Mouse (Mus musculus) thymus, adult 2 months (tissue): ENCODE measurements at regions not wholly inside any gene's neighbourhood (a gene's known extent, or its start where the extent isn't known, plus 50 kb on each side); places are given as distances from the start of the nearest gene placed in this dataset.
A peak's percentile ranks its signal among the peaks of the same experiment; 100 is the strongest.

Experiments
- DNase-seq: peaks from one replicate; pipeline ENCODE4 v3.0.0; 2021
- H3K27ac ChIP-seq: fragments of 200-500 bp; 2 replicates; pipeline ENCODE4 v1.5.1; 2012; ENCODE audit warnings: low read length, control low read depth; ENCODE audit not compliant: control insufficient read depth, insufficient read depth
- H3K27me3 ChIP-seq: fragments of 200-500 bp; 2 replicates; pipeline ENCODE4 v1.6.1; 2012; ENCODE audit warnings: mild to moderate bottlenecking, low read length, moderate library complexity, mixed read lengths; ENCODE audit not compliant: control insufficient read depth, insufficient read depth
- H3K36me3 ChIP-seq: fragments of 200-500 bp; 2 replicates; pipeline ENCODE4 v1.6.1; 2012; ENCODE audit warnings: mild to moderate bottlenecking, low read length, moderate library complexity; ENCODE audit not compliant: control insufficient read depth, insufficient read depth
- H3K4me1 ChIP-seq: fragments of 200-500 bp; replicated peaks from 2 replicates; pipeline ENCODE4 v1.6.1; 2012; ENCODE audit warnings: low read length; ENCODE audit not compliant: control insufficient read depth, insufficient read depth
- H3K4me3 ChIP-seq: fragments of 200-500 bp; 2 replicates; pipeline ENCODE4 v1.5.1; 2012; ENCODE audit warnings: mild to moderate bottlenecking, low read length, control low read depth, moderate library complexity; ENCODE audit not compliant: control insufficient read depth, insufficient read depth
- CTCF ChIP-seq: fragments of 200-500 bp; IDR thresholded peaks from 2 replicates; pipeline ENCODE4 v1.5.1; 2012; ENCODE audit warnings: mild to moderate bottlenecking, control low read depth, low read length, moderate library complexity, borderline replicate concordance; ENCODE audit not compliant: control insufficient read depth, poor library complexity, insufficient read depth; ENCODE audit errors: extremely low read depth
- POLR2A ChIP-seq: fragments of 200-500 bp; IDR thresholded peaks from 2 replicates; pipeline ENCODE4 v1.6.1; 2012; ENCODE audit warnings: mild to moderate bottlenecking, low read length, control low read depth, moderate library complexity; ENCODE audit not compliant: control insufficient read depth, poor library complexity, insufficient read depth; ENCODE audit errors: extremely low read depth
- WGBS: fragments of 180-500 bp; shearing (Covaris S2); methylation state at CpG from one replicate; pipeline ENCODE4 v1.1.7; 2018; 5-methylcytosine and 5-hydroxymethylcytosine counted together

- no peaks in the 10 kb centered on the region for H3K36me3 ChIP-seq
- no peak for TF ChIP-seq CTCF
- no peak for TF ChIP-seq POLR2A
- no peaks in the 10 kb centered on the region for H3K27me3 ChIP-seq
- H3K27ac ChIP-seq: no peak overlapping the region
- no peak overlapping the region for H3K4me3 ChIP-seq
- peak; percentile 3 for DNase-seq
- no peaks in the 10 kb centered on the region for H3K4me1 ChIP-seq
- WGBS: 67% methylated on average over 4 of the region's 4 CpGs
Observed at GRCm38 (mm10) chr5:119739386-119739785, 68.9 kb downstream of the Tbx3 start.

DNA sequence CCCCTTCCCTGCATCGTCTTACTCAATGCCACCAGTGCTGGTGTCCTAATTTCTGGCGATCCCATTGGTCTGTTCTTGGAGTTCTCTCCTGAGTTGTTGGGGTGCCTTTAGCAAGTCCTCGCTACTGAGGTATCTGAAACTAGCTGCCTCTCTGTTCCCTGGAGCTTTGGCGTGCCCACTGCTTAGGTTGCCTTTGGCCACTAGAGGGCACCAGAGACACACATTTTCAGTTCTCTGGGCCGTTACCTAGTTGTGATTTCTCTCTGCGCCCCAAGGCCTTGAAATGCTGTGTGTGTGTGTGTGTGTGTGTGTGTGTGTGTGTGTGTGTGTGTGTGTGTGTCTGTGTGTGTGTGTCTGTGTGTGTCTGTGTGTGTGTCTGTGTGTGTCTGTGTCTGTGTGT is 70.6 kb downstream of the Tbx3 start:
- no peak overlapping the region for H3K4me3 ChIP-seq
- H3K4me1 ChIP-seq: no peaks in the 10 kb centered on the region
- no peak overlapping the region for H3K27ac ChIP-seq
- WGBS: 7% methylated on average over 6 of the region's 6 CpGs
- H3K36me3 ChIP-seq: no peaks in the 10 kb centered on the region
- H3K27me3 ChIP-seq: no peaks in the 10 kb centered on the region
- TF ChIP-seq POLR2A (no peak), CTCF (peak; percentile 57; the same call in 1 of the 2 replicates)
- DNase-seq: peak; percentile 28

DNA sequence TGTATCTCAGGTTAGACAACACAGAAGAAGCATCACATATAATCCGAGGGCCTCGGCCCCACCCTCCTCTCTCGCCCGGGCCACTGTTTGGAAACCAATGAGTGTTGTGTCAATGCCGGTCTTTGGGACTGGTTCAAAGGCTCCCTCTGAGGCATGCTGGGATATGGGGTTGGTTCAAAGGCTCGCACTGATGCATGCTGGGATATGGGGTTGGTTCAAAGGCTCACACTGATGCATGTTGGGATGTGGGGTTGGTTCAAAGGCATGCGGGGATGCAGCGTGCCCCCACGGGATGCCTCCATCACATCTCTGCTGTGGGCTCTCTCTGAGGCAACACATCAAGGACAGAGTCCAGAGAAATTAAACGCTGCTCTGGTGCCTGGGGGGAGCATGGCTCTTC is 73.3 kb downstream of the Tbx3 start:
- DNase-seq: no peak
- Histone ChIP-seq H3K27ac (no peak overlapping the region), H3K36me3 (no peaks in the 10 kb centered on the region), H3K4me1 (no peaks in the 10 kb centered on the region), H3K4me3 (no peak overlapping the region), H3K27me3 (no peaks in the 10 kb centered on the region)
- WGBS: 90% methylated on average over 10 of the region's 10 CpGs
- TF ChIP-seq POLR2A (no peak), CTCF (no peak)

DNA sequence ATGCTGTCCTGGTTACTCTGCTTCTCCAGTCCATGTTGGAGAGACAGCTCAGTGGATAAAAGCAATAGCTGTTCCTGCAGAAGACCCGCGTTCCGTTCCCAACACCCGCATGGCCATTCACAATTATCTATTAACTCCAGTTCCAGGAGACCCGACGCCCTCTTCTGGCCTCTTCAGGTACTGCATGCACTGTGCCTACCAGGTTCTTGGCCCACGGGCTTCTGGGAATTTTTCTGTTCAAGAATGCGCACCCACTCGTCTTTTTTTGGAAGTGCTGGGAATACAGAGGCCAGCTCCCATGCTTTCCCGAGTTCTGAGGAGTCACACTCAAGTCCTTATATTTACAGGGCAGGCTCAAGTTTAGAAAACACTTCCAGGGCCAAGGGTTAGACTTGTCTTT is 76.6 kb downstream of the Tbx3 start:
- no peak for DNase-seq
- Histone ChIP-seq H3K4me1 (no peaks in the 10 kb centered on the region), H3K36me3 (no peaks in the 10 kb centered on the region), H3K27ac (no peak overlapping the region), H3K27me3 (no peaks in the 10 kb centered on the region), H3K4me3 (no peak overlapping the region)
- TF ChIP-seq POLR2A (no peak), CTCF (peak; percentile 29; the same call in 1 of the 2 replicates)
- WGBS: 87% methylated on average over 10 of the region's 10 CpGs

DNA sequence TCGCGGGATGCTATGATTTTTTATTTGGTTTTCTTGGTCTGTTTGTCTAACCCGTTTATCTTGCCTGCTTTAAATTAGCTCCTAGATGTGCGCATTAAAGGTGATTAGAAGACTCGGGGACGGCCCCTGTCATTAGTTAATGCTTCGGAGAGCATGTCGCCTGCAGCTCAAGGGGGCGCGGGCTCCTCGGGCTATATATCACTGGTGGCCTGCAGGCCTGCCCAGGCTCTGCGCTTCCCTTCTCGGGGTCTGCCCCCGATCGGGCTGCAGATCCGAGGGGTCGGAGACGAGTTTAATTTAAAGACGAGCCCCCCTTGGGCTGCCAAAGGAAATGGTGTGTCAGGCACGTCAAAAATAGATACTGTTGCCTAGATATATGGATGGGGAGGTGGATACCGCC is 78.2 kb downstream of the Tbx3 start:
- no peak overlapping the region for H3K4me3 ChIP-seq
- WGBS: 13% methylated on average over 21 of the region's 21 CpGs

GRCm38 (mm10) chr5:119749153-119749552 is 78.7 kb downstream of the Tbx3 start:
- Histone ChIP-seq H3K27me3 (no peaks in the 10 kb centered on the region), H3K4me1 (no peaks in the 10 kb centered on the region), H3K4me3 (no peak overlapping the region), H3K27ac (no peak overlapping the region), H3K36me3 (no peaks in the 10 kb centered on the region)
- DNase-seq: no peak
- TF ChIP-seq CTCF (no peak), POLR2A (no peak)
- WGBS: 32% methylated on average over 15 of the region's 17 CpGs

More for the DNA sequence above, 78.2 kb downstream of the Tbx3 start:
- TF ChIP-seq CTCF (no peak), POLR2A (no peak)
- H3K27ac ChIP-seq: no peak overlapping the region
- no peak for DNase-seq
- H3K4me1 ChIP-seq: no peaks in the 10 kb centered on the region
- no peaks in the 10 kb centered on the region for H3K27me3 ChIP-seq
- H3K36me3 ChIP-seq: no peaks in the 10 kb centered on the region

- DNase-seq: no peak
- no peak overlapping the region for H3K4me3 ChIP-seq
- TF ChIP-seq POLR2A (no peak), CTCF (no peak)
- H3K4me1 ChIP-seq: no peaks in the 10 kb centered on the region
- no peak overlapping the region for H3K27ac ChIP-seq
- no peaks in the 10 kb centered on the region for H3K27me3 ChIP-seq
- 75% methylated on average over 9 of the region's 9 CpGs for WGBS
- H3K36me3 ChIP-seq: no peaks in the 10 kb centered on the region
Observed at GRCm38 (mm10) chr5:119755782-119756181, 76.7 kb upstream of the Tbx5 start.
